In the genomic region with DNA sequence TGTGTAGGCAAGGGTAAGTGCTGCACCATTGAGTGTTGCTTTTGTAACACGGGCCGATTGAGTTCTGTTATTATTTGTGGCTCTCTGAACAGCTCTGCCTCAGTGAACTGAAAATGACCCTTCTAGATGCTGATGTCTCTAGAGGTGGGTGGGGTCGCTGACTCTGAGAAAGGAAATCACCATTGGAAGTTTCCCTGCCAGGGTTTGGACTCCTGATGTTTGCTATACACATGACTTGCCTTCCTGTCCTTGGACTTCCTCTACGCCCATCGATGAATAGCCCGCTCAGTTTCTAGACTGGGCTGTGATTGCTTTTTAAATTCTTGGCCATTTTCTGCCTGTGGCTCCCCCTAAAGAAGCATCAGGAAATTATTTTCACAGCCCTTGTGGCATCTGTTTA, we compare ENCODE assay signal across 13 mouse cellular contexts. TPM values are rescaled to one million over a fixed set of nuclear protein-coding genes. Genes with fewer than 3 reads are reported as not detected.
DNase-seq lines count a peak whose midpoint lies in the region; ATAC-seq and TF ChIP-seq lines count a peak whose summit lies in the region.
"Had no signal": no experiment of that assay in that cellular context is flagged by ENCODE, and none has a peak within 500 bp of the region (broad histone marks: within the 10 kb centered on the region; RNA-seq: fewer than 3 reads in every experiment).

No protein-coding gene starts in this region.

- no peak for ATAC-seq in kidney, embryonic 14.5 days (ENCODE audit: low FRiP score, low TSS enrichment)
- ATAC-seq in kidney, embryonic 15.5 days (replicated peaks; ENCODE audit: low FRiP score): no peak
- peak; percentile 26; the same call in 1 of the 2 replicates for ATAC-seq in megakaryocyte, adult 5-6 weeks (ENCODE audit: poor library complexity, severe bottlenecking)
- no peak for ATAC-seq in forebrain, embryonic 14.5 days

- peak; percentile 58 for DNase-seq in kidney, adult 11 months
- no peak for DNase-seq in forebrain, embryonic 14.5 days (ENCODE audit: low spot score)
- no peak for DNase-seq in T-cell, adult 2 months (ENCODE audit: low spot score)
- DNase-seq in left cerebral cortex, postnatal 14 days (ENCODE audit: low spot score in 2 of 2): no peak
- DNase-seq: layer of hippocampus, adult 9-11 months had no signal

- H3K27ac ChIP-seq in kidney, embryonic 14.5 days (ENCODE audit: low read depth, low read length): no peak overlapping the region
- H3K27ac ChIP-seq in bone marrow, adult 2 months (ENCODE audit: control insufficient read depth, insufficient read depth, low read depth, low read length, poor library complexity): peak overlapping the region; percentile 74
- H3K27ac ChIP-seq in kidney, embryonic 15.5 days: 0 out of 2 replicates have a peak overlapping the region, but pooled peaks have one; percentile 18
- no peak overlapping the region for H3K27ac ChIP-seq in forebrain, embryonic 14.5 days (ENCODE audit: low read depth, low read length)

- H3K4me3 ChIP-seq in kidney, embryonic 14.5 days (ENCODE audit: low read length): no peak overlapping the region
- H3K4me3 ChIP-seq in bone marrow, adult 2 months (replicated peaks; ENCODE audit: control insufficient read depth, low read depth, low read length): no peak overlapping the region
- no peak overlapping the region for H3K4me3 ChIP-seq in kidney, embryonic 15.5 days (replicated peaks)
- no peak overlapping the region for H3K4me3 ChIP-seq in forebrain, embryonic 14.5 days (ENCODE audit: low read depth, low read length)

- H3K36me3 ChIP-seq in kidney, embryonic 14.5 days (ENCODE audit: control insufficient read depth, insufficient read depth, low read length): no peaks in the 10 kb centered on the region
- H3K36me3 ChIP-seq in kidney, embryonic 15.5 days: no peaks in the 10 kb centered on the region
- no peaks in the 10 kb centered on the region for H3K36me3 ChIP-seq in forebrain, embryonic 14.5 days (ENCODE audit: control insufficient read depth, insufficient read depth, low read length)

- no peak overlapping the region for H3K9ac ChIP-seq in kidney, embryonic 14.5 days (ENCODE audit: low read depth, low read length)
- H3K9ac ChIP-seq in kidney, embryonic 15.5 days: no peak overlapping the region
- H3K9ac ChIP-seq in forebrain, embryonic 14.5 days (ENCODE audit: low read length): no peak overlapping the region

- intact Hi-C loops in left cerebral cortex, postnatal 14 days (cut with DNase I): no loop called here

- 74% methylated on average over 6 of the region's 6 CpGs for WGBS in kidney, embryonic 14.5 days
- WGBS in bone marrow, adult 2 months: 38% methylated on average over 6 of the region's 6 CpGs
- 63% methylated on average over 6 of the region's 6 CpGs for WGBS in kidney, embryonic 15.5 days
- WGBS in forebrain, embryonic 14.5 days: 88% methylated on average over 6 of the region's 6 CpGs

- H3K4me2 ChIP-seq in kidney, embryonic 14.5 days (replicated peaks; ENCODE audit: low read depth, low read length): no peak overlapping the region
- no peak overlapping the region for H3K4me2 ChIP-seq in kidney, embryonic 15.5 days
- H3K4me2 ChIP-seq in forebrain, embryonic 14.5 days (ENCODE audit: low read length): no peak overlapping the region

- TF ChIP-seq CTCF in bone marrow, adult 2 months (IDR thresholded peaks at IDR 0.05; ENCODE audit: control insufficient read depth, insufficient read depth, low read length): no peak

- peaks cover 15% of the 10 kb centered on the region; the same call in 1 of the 2 replicates for H3K4me1 ChIP-seq in kidney, embryonic 14.5 days (ENCODE audit: control insufficient read depth, insufficient read depth, low read length)
- H3K4me1 ChIP-seq in bone marrow, adult 2 months (ENCODE audit: control insufficient read depth, insufficient read depth, low read length): peaks cover 26% of the 10 kb centered on the region
- H3K4me1 ChIP-seq in kidney, embryonic 15.5 days: peaks cover 41% of the 10 kb centered on the region
- H3K4me1 ChIP-seq in forebrain, embryonic 14.5 days (ENCODE audit: control insufficient read depth, insufficient read depth, low read length): 0 out of 2 replicates have a peak, but pooled peaks cover 5% of the 10 kb centered on the region

- TF ChIP-seq POLR2A in bone marrow, adult 2 months (IDR thresholded peaks at IDR 0.05; ENCODE audit: borderline replicate concordance, control insufficient read depth, low read depth, low read length): no peak

- H3K9me3 ChIP-seq in kidney, embryonic 14.5 days (ENCODE audit: control insufficient read depth, low read length): no peaks in the 10 kb centered on the region
- H3K9me3 ChIP-seq in kidney, embryonic 15.5 days (replicated peaks): no peaks in the 10 kb centered on the region
- no peaks in the 10 kb centered on the region for H3K9me3 ChIP-seq in forebrain, embryonic 14.5 days (replicated peaks; ENCODE audit: control insufficient read depth, low read length)

- no peaks in the 10 kb centered on the region for H3K27me3 ChIP-seq in kidney, embryonic 14.5 days (ENCODE audit: control insufficient read depth, insufficient read depth, low read length)
- H3K27me3 ChIP-seq in kidney, embryonic 15.5 days: no peaks in the 10 kb centered on the region
- no peaks in the 10 kb centered on the region for H3K27me3 ChIP-seq in forebrain, embryonic 14.5 days (replicated peaks; ENCODE audit: control insufficient read depth, insufficient read depth, low read length)

RNA-seq across cellular contexts. Expression of a gene that starts 23.5 kb away (rescaled TPM):
- 0.27 and 0.30 TPM in 2 replicates for polyA plus RNA-seq in kidney, embryonic 14.5 days (2014; fragmentation: Nextera tagmentation; extraction: Ambion mirVana)
- not detected in 2 replicates for polyA plus RNA-seq in bone marrow, adult 2 months (2011; ENCODE audit: insufficient read depth, insufficient read length, low replicate concordance, missing spikeins)
- 0.45 and 0.84 TPM in 2 replicates for polyA plus RNA-seq in kidney, embryonic 15.5 days (2015; fragmentation: Nextera tagmentation; extraction: Ambion mirVana)
- not detected in 2 replicates for total RNA-seq in megakaryocyte, adult 5-6 weeks (2015)
- not detected in 2 replicates for total RNA-seq in megakaryocyte, adult 5-6 weeks (2017)
- polyA plus RNA-seq in forebrain, embryonic 14.5 days (2014; fragmentation: Nextera tagmentation; extraction: Ambion mirVana): not detected in 2 replicates
- not detected for total RNA-seq in left cerebral cortex, postnatal 14 days (2021)
- total RNA-seq: adrenal gland, postnatal 36 days; neutrophil, adult 5-6 weeks had no signal
- polyA plus RNA-seq: embryonic facial prominence, embryonic 11.5 days; testis, adult 2 months had no signal

RNA-seq across cellular contexts. Expression of a gene that starts 37.7 kb away (rescaled TPM):
- 5.3 and 6.8 TPM in 2 replicates for polyA plus RNA-seq in kidney, embryonic 14.5 days (2014; fragmentation: Nextera tagmentation; extraction: Ambion mirVana)
- polyA plus RNA-seq in bone marrow, adult 2 months (2011; ENCODE audit: insufficient read depth, insufficient read length, low replicate concordance, missing spikeins): 195 and 311 TPM in 2 replicates
- polyA plus RNA-seq in kidney, embryonic 15.5 days (2015; fragmentation: Nextera tagmentation; extraction: Ambion mirVana): 9.6 and 12.2 TPM in 2 replicates
- 17.4 and 20.6 TPM in 2 replicates for total RNA-seq in megakaryocyte, adult 5-6 weeks (2015)
- 17.3 and 23.6 TPM in 2 replicates for total RNA-seq in megakaryocyte, adult 5-6 weeks (2017)
- 5.3 and 8.3 TPM in 2 replicates for polyA plus RNA-seq in forebrain, embryonic 14.5 days (2014; fragmentation: Nextera tagmentation; extraction: Ambion mirVana)
- 1 to 10 TPM; 5.6 to 6.3 TPM for total RNA-seq in left cerebral cortex, postnatal 14 days (2021)

RNA-seq across cellular contexts. Expression of a gene that starts 41.2 kb away (rescaled TPM):
- polyA plus RNA-seq in kidney, embryonic 14.5 days (2014; fragmentation: Nextera tagmentation; extraction: Ambion mirVana): 2.3 and 5.7 TPM in 2 replicates
- 11.7 and 31.5 TPM in 2 replicates for polyA plus RNA-seq in bone marrow, adult 2 months (2011; ENCODE audit: insufficient read depth, insufficient read length, low replicate concordance, missing spikeins)
- 3.9 and 11.4 TPM in 2 replicates for polyA plus RNA-seq in kidney, embryonic 15.5 days (2015; fragmentation: Nextera tagmentation; extraction: Ambion mirVana)
- 309 and 334 TPM in 2 replicates for total RNA-seq in megakaryocyte, adult 5-6 weeks (2015)
- 89.9 and 122 TPM in 2 replicates for total RNA-seq in megakaryocyte, adult 5-6 weeks (2017)
- polyA plus RNA-seq in forebrain, embryonic 14.5 days (2014; fragmentation: Nextera tagmentation; extraction: Ambion mirVana): 0.95 and 0.99 TPM in 2 replicates
- total RNA-seq in left cerebral cortex, postnatal 14 days (2021): 1 to 10 TPM; 2.9 to 3.0 TPM

Comparison
In these comparisons a context has a peak if more than half of its experiments do, and no peak if none do; other contexts are left out.
1. H3K27ac ChIP-seq: peak in bone marrow, adult 2 months (single experiment) and kidney, embryonic 15.5 days (single experiment); none in kidney, embryonic 14.5 days (single experiment) and forebrain, embryonic 14.5 days (single experiment).
2. RNA of a gene that starts 37.7 kb away (polyA plus RNA-seq): 195 to 311 TPM in bone marrow, adult 2 months; 9.6 to 12.2 TPM in kidney, embryonic 15.5 days, 5.3 to 6.8 TPM in kidney, embryonic 14.5 days and 5.3 to 8.3 TPM in forebrain, embryonic 14.5 days; every median in the first group is over 10 times any median in the second.